Mouse (Mus musculus): ENCODE measurements around the gene Rreb1.
A peak's percentile ranks its signal among the peaks of the same experiment; 100 is the strongest.

The Rreb1 gene

DNA sequence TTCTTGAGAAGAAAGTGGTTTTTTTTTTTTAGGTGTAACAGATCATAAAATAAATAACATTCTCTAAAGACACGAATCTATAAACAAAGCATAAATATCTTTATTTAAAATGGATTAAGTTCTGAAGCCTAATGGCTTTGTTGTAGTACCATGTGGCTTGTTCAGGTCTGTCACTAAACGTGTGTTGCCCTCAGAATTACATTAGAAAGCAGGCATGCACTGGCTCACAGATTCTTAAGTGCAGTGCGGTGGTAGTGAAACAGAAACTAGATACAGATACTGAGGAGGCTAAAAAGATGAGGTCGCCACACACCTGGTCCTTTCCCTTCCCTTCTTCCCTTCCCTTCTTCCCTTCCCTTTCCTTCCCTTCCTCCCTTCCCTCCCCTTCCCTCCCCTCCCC lies 75.2 kb downstream of the Rreb1 start:
- peak; percentile 76 for DNase-seq (ENCODE audit: low read depth)

- DNase-seq (ENCODE audit: low read depth) = peak; percentile 49
These were observed 75.8 kb downstream of the Rreb1 start for GRCm38 (mm10) chr13:37854031-37854431.

DNA sequence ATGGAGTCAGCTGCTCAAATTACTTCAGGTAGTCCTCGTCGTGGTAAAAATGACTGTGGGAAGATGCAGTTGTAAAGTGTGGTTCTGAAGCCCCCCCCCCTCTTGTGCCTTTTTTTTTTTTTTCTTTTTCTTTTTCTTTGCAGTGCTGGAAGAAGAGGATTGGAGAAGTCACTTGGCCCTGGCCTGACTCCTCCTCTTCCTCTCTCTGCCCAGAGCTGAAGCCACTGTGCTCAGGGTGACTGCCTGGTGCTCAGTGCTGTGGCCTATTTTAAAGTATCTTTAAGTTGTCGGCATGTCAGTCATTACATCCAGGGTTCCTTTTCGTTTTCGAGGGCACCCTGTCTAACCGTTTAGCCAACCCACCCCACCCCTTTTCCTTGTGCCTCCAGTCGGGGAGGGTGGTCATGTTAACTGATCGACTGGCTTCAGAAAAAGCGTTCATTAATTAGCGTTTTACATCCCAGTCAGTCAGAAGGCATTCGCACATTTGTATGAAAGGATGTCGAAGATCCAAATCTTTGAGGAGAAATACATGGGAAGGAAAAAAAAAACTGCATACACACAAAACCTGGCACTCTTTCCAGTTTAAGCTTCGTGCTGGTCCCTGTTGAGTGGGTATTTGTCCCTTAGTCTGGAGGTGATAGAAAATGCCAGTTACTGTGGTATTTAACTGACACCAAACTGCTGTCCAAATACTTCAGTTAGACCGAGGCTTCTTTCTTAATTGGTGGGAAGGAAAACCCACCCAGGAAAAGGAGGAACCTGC lies 76.4 kb downstream of the Rreb1 start:
- peak; percentile 43 for DNase-seq (ENCODE audit: low read depth)

GRCm38 (mm10) chr13:37855221-37855757 lies 77.1 kb downstream of the Rreb1 start:
- no peak for DNase-seq (ENCODE audit: low read depth)

GRCm38 (mm10) chr13:37855765-37856164 lies 77.6 kb downstream of the Rreb1 start:
- no peak for DNase-seq (ENCODE audit: low read depth)

GRCm38 (mm10) chr13:37856537-37856936 lies 78.3 kb downstream of the Rreb1 start:
- no peak for DNase-seq (ENCODE audit: low read depth)

GRCm38 (mm10) chr13:37857284-37858065 lies 79.3 kb downstream of the Rreb1 start:
- peak; percentile 94 for DNase-seq (ENCODE audit: low read depth)

- no peak for DNase-seq (ENCODE audit: low read depth)
These were observed 79.9 kb downstream of the Rreb1 start for GRCm38 (mm10) chr13:37858066-37858501.

DNA sequence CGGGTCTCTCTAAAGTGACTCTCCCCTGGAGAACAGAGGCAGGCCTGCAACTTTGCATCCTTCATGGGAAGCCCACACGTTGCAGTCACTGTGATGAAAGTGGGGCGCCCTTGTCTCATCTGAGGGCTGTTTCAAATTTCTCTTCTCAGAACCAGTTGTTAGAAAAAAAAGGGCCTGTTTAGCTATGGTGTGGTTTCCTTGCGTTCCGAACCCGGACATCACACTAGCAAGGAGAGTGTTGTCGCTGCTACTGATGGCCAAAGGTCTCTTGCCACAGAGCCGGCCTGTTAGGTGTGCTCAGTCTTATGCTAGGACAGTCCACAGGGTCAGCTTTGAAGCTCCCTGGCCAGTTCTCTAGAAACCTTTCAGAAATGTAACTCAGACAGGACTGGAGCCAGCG lies 80.3 kb downstream of the Rreb1 start:
- DNase-seq (ENCODE audit: low read depth) = no peak

DNA sequence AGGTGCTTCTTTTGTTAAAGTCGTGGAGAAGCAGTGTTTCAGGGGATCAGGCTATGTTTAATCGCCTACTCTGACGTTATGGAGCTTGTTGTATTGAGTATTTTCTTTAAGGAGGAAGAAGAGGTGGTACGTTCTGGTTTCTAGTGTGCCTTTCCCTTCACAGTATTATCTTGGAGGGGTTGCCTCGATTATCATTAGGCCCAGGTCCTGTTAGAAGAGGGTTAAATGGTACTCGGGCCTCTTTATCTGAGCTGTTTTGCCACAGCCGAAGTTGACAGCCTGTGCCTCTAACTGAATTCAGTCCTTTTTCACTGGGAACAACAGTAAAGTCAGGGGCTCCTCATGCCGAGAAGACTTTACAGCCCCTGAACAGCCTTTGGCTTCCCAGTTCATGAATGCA lies 81.6 kb downstream of the Rreb1 start:
- DNase-seq (ENCODE audit: low read depth) = no peak

- DNase-seq (ENCODE audit: low read depth) = no peak
These were observed 82.0 kb downstream of the Rreb1 start for GRCm38 (mm10) chr13:37860204-37860603.

DNA sequence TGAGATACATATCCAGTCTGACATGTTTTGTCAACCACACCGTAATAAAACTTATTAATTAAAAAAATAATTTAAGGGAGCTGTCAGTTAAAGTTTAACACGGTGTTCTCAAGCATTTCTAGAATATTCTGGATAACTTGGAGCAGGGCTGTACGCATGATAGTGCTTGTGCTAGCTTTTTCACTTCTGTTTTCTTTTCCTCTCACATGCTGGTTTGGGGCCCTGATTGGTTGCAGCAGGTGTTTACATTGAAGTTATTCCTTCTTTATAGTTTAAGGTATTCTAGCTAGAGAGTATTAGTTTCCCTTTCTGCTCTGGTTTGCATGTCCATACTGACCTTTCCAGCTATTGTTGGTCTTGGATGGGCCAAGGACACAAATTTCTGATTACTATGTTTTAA lies 82.6 kb downstream of the Rreb1 start:
- DNase-seq (ENCODE audit: low read depth) = no peak

DNA sequence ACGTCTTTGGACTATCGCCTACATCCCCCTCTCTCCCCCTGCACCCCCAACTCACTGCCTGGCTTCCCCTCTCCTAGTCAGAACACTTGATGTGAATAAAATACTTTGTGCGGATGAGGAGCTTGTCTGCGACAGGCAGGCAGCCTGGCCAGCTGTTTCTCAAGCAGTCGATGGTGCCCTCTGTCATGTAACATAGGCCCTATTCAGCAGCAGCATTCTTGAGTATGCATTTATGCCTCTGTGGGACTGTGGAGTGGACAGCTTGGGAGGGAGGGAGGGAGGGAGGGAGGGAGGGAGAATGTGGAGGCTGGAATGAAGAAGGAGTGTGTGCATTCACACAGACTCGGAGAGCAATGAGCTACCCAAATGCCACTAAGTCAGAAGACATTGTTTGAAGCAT lies 84.3 kb downstream of the Rreb1 start:
- DNase-seq (ENCODE audit: low read depth) = no peak

DNA sequence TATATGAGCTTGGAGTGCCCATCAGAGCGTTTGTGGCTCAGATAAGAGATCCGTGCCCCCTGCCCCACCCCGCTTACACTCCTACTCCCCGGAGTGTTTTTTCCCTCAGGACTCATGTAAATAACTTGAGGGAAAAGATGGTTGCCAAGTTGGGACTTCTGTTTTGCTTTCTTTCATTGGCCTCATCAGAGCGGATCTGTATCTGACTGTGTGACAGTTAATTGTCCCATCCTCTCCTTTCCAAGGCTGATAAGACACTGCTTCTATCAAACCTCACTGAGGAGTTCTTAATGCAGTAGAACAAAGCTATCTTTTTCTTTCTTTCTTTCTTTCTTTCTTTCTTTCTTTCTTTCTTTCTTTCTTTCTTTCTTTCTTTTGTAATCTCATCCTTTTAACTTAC lies 85.4 kb downstream of the Rreb1 start:
- no peak for DNase-seq (ENCODE audit: low read depth)

- no peak for DNase-seq (ENCODE audit: low read depth)
These were observed 86.5 kb downstream of the Rreb1 start for GRCm38 (mm10) chr13:37864697-37865096.

- no peak for DNase-seq (ENCODE audit: low read depth)
These were observed 88.1 kb downstream of the Rreb1 start for GRCm38 (mm10) chr13:37866296-37866695.

GRCm38 (mm10) chr13:37866846-37867245 lies 88.6 kb downstream of the Rreb1 start:
- no peak for DNase-seq (ENCODE audit: low read depth)

GRCm38 (mm10) chr13:37870118-37870908 lies 92.1 kb downstream of the Rreb1 start:
- peak; percentile 36 for DNase-seq (ENCODE audit: low read depth)

DNA sequence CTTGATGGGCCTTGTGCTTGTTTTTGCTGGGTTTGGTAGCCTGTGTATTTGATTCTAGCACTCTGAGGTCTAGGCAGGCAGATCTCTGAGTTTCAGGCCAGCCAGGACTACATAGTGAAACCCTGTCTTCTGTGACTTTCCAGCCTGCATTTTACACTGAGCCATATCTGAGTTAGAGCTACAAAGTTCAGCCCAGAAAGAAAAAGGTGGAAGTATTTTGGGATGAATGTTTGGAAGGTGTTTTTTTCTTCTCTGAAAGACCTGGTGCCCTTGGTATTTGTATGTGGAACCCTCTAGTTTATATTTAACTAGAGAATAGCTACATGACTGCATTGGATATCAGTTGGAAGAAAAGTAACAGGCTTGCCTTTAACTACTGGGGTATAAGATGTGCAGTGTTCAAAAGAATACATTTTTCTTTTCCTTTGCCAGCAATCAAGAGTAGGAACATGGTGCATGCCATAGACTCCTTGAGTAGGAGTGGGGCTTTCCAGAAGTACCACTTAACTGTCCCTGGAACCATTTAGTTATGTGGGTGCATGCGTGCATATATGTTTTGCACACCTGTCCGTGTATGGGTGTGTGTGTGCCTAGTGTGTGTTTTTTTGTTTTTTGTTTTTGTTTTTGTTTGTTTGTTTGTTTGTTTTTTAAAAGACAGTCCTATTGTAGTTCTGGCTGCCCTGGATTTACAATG lies 94.1 kb downstream of the Rreb1 start:
- no peak for DNase-seq (ENCODE audit: low read depth)

DNA sequence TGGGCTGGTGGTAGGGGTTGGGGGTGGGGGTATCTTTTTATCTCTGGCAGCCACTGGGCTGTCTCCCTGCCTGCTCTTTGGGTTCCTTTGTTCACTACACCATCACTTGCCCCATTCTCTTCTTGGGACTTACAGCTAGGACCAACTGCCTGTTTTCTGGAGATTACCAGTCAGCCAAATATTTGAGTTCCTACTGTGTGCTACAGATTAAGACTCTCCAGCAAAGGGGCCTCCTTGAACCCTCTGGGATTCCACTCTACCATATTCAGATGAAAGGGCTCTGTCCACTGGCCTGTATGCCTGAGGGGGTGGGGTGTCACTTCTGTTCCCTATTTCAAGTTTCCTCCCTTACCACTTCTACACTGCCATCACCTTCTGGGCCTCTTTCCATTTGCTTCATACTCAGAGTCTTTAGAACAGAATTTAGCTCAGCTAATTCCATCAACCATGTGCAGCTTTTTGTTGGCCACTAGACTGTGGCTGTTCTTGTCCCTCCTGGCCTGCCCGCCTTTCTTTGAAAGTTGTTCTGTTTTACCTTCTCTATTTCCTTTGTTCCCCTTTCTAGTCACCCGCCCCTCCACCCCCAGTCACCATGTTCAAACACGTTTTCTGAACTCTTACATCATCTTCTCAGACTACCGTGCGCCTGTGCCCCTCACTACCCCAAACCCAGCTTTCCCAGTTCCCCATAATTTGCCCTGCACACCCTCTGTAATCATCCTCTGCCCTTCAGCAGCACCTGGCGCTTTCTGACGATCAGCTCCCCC lies 95.1 kb downstream of the Rreb1 start:
- DNase-seq (ENCODE audit: low read depth) = no peak

DNA sequence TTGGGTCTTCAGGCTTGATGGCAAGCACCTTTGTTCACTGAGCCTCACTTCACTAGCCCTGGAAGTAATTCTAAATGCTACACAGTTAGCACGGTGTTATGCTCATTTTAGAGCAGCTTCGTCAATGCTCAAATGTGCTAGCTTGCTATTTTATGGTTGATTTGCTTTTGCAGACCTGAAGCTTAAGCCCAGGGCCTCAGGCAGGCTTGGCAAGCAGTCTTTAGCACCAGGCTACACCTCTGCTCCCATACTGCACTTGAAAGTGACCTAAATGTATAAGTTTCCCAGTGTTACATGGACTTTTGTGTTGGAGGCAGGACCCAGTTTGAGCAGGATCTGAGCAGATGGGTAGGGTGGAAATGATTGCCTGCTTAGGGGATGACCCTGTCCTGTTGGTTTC lies 97.7 kb downstream of the Rreb1 start:
- DNase-seq (ENCODE audit: low read depth) = no peak

Measured in induced T-regulatory cell, adult 2 months (primary cell).